Mouse (Mus musculus) spleen, postnatal 36 days (tissue): Measurements from ENCODE around the gene LTO1.
A peak's percentile ranks its signal among the peaks of the same experiment; 100 is the strongest.
"Not testable (repeated sequence)": the region's sequence is repeated elsewhere in the genome, so short reads cannot be mapped to it uniquely, and the experiment has no call there.

ENCODE experiments used
- DNase-seq, 2 experiments: peaks; one replicate each; pipeline ENCODE4 v3.0.0; 2022; ENCODE audit warnings: low spot score in 2 of 2, mixed read lengths in 1 of 2

The LTO1 gene

GRCm38 (mm10) chr7:144914948-144915750 lies at the start of gene LTO1:
Gene LTO1 (plus strand): TSS chr7:144915100.
- DNase-seq, result peak; percentile 88 to 91

- no peak for DNase-seq
Observed at GRCm38 (mm10) chr7:144867161-144867560, 47.7 kb upstream of the LTO1 start.

- DNase-seq, result no peak
Observed at GRCm38 (mm10) chr7:144867602-144868001, 47.3 kb upstream of the LTO1 start.

- no peak for DNase-seq
Observed at GRCm38 (mm10) chr7:144872420-144872819, 42.5 kb upstream of the LTO1 start.

- no peak for DNase-seq
Observed at GRCm38 (mm10) chr7:144873160-144873559, 41.7 kb upstream of the LTO1 start.

GRCm38 (mm10) chr7:144874226-144874625 lies 40.7 kb upstream of the LTO1 start:
- DNase-seq, result no peak

- DNase-seq, result no peak
Observed at GRCm38 (mm10) chr7:144878401-144878800, 36.5 kb upstream of the LTO1 start.

GRCm38 (mm10) chr7:144883106-144883505 lies 31.8 kb upstream of the LTO1 start:
- DNase-seq, result no peak

GRCm38 (mm10) chr7:144887672-144888071 lies 27.2 kb upstream of the LTO1 start:
- no peak for DNase-seq

GRCm38 (mm10) chr7:144888564-144889299 lies 26.2 kb upstream of the LTO1 start:
- no peak for DNase-seq

GRCm38 (mm10) chr7:144890661-144891060 lies 24.2 kb upstream of the LTO1 start:
- not testable (repeated sequence) for DNase-seq

- no peak for DNase-seq
Observed at GRCm38 (mm10) chr7:144891863-144892262, 23.0 kb upstream of the LTO1 start.

GRCm38 (mm10) chr7:144892322-144892721 lies 22.6 kb upstream of the LTO1 start:
- no peak for DNase-seq

GRCm38 (mm10) chr7:144894191-144894590 lies 20.7 kb upstream of the LTO1 start:
- no peak for DNase-seq

- no peak for DNase-seq
Observed at GRCm38 (mm10) chr7:144894706-144895105, 20.2 kb upstream of the LTO1 start.

GRCm38 (mm10) chr7:144895305-144896111 lies 19.4 kb upstream of the LTO1 start:
- peak; percentile 24 to 26 for DNase-seq

GRCm38 (mm10) chr7:144896294-144897218 lies 18.3 kb upstream of the LTO1 start, which contains the start of gene Fgf15:
Gene Fgf15 (plus strand): TSS chr7:144896531.
- peak in 1 of 2 experiments; percentile 3 for DNase-seq

GRCm38 (mm10) chr7:144898506-144898905 lies 16.4 kb upstream of the LTO1 start:
- DNase-seq, result no peak

- not testable (repeated sequence) for DNase-seq
Observed at GRCm38 (mm10) chr7:144905514-144905913, 9.4 kb upstream of the LTO1 start.

- DNase-seq, result no peak
Observed at GRCm38 (mm10) chr7:144906708-144907397, 8.0 kb upstream of the LTO1 start.
